ENCODE assay signal across 10 mouse cellular contexts in genomic region chr11:114791891-114792411, GRCm38 (mm10). TPM values are rescaled to one million over a fixed set of nuclear protein-coding genes. Genes with fewer than 3 reads are reported as not detected.
DNase-seq lines count a peak whose midpoint lies in the region; ATAC-seq and TF ChIP-seq lines count a peak whose summit lies in the region.
"Had no signal": no experiment of that assay in that cellular context is flagged by ENCODE, and none has a peak within 500 bp of the region (broad histone marks: within the 10 kb centered on the region; RNA-seq: fewer than 3 reads in every experiment).

No protein-coding gene starts in this region.

- DNase-seq in heart, postnatal 10 days: no peak
- no peak for DNase-seq in G1E (ENCODE audit: low spot score)
- peak; percentile 21 for DNase-seq in kidney, postnatal 14 days
- peak; percentile 80 for DNase-seq in midbrain, postnatal 0 days (ENCODE audit: low spot score)
- no peak for DNase-seq in MN1 (ENCODE audit: low spot score)
- DNase-seq in ovary, postnatal 36 days (ENCODE audit: low spot score): no peak

- no peak overlapping the region for H3K27ac ChIP-seq in heart, embryonic 11.5 days (ENCODE audit: low read depth, low read length)
- no peak overlapping the region for H3K27ac ChIP-seq in embryonic facial prominence, embryonic 15.5 days (replicated peaks)
- peak overlapping the region; percentile 81 for H3K27ac ChIP-seq in midbrain, postnatal 0 days (ENCODE audit: low read depth, low read length)

- TF ChIP-seq CTCF in G1E (IDR thresholded peaks at IDR 0.05; ENCODE audit: low read depth, low read length): no peak
- TF ChIP-seq CTCF in midbrain, postnatal 0 days (IDR thresholded peaks at IDR 0.05): peak; percentile 8; the same call in 1 of the 2 replicates

- H3K4me3 ChIP-seq in heart, embryonic 11.5 days (ENCODE audit: low read depth, low read length): peak overlapping the region; percentile 48
- H3K4me3 ChIP-seq in G1E (ENCODE audit: low read depth, low read length): peak overlapping the region; percentile 33; the same call in 1 of the 2 replicates
- H3K4me3 ChIP-seq in embryonic facial prominence, embryonic 15.5 days (replicated peaks): peak overlapping the region; percentile 44
- H3K4me3 ChIP-seq in midbrain, postnatal 0 days (ENCODE audit: low read depth, low read length): peak overlapping the region; percentile 42

- H3K9ac ChIP-seq in heart, embryonic 11.5 days (ENCODE audit: low read depth, low read length): peak overlapping the region; percentile 46; the same call in 1 of the 2 replicates
- no peak overlapping the region for H3K9ac ChIP-seq in embryonic facial prominence, embryonic 15.5 days
- peak overlapping the region; percentile 79 for H3K9ac ChIP-seq in midbrain, postnatal 0 days (replicated peaks; ENCODE audit: low read length, poor library complexity, severe bottlenecking)

- peaks cover 17% of the 10 kb centered on the region; the same call in 1 of the 2 replicates for H3K4me1 ChIP-seq in heart, embryonic 11.5 days (ENCODE audit: control insufficient read depth, insufficient read depth, low read length)
- no peaks in the 10 kb centered on the region for H3K4me1 ChIP-seq in G1E (ENCODE audit: insufficient read depth, low read depth, low read length)
- H3K4me1 ChIP-seq in embryonic facial prominence, embryonic 15.5 days: peaks cover 37% of the 10 kb centered on the region
- H3K4me1 ChIP-seq in midbrain, postnatal 0 days (ENCODE audit: insufficient read depth, low read length): peaks cover 33% of the 10 kb centered on the region

- H3K9me3 ChIP-seq in heart, embryonic 11.5 days (replicated peaks; ENCODE audit: control insufficient read depth, low read length): no peaks in the 10 kb centered on the region
- H3K9me3 ChIP-seq in G1E (replicated peaks): peaks cover 93% of the 10 kb centered on the region
- H3K9me3 ChIP-seq in embryonic facial prominence, embryonic 15.5 days (replicated peaks): no peaks in the 10 kb centered on the region
- H3K9me3 ChIP-seq in midbrain, postnatal 0 days (ENCODE audit: low read length): no peaks in the 10 kb centered on the region

- H3K4me2 ChIP-seq in heart, embryonic 11.5 days: peak overlapping the region; percentile 84
- H3K4me2 ChIP-seq in embryonic facial prominence, embryonic 15.5 days (replicated peaks): peak overlapping the region; percentile 79
- H3K4me2 ChIP-seq in midbrain, postnatal 0 days (ENCODE audit: low read depth, low read length, poor library complexity, severe bottlenecking): peak overlapping the region; percentile 76

- no peak for ATAC-seq in heart, embryonic 11.5 days (replicated peaks; ENCODE audit: insufficient number of reproducible peaks, low FRiP score, low TSS enrichment)
- ATAC-seq in G1E (ENCODE audit: extremely low read depth, insufficient number of reproducible peaks, low FRiP score, poor library complexity, severe bottlenecking): no peak
- no peak for ATAC-seq in embryonic facial prominence, embryonic 15.5 days (ENCODE audit: insufficient number of reproducible peaks, low FRiP score, low TSS enrichment, low read depth)
- ATAC-seq in midbrain, postnatal 0 days (ENCODE audit: low FRiP score): 0 out of 2 replicates have a peak, but pooled peaks have one; percentile 9

- peaks cover 79% of the 10 kb centered on the region for H3K27me3 ChIP-seq in heart, embryonic 11.5 days (ENCODE audit: control insufficient read depth, insufficient read depth, low read length)
- H3K27me3 ChIP-seq in G1E (ENCODE audit: insufficient read depth, low read length): no peaks in the 10 kb centered on the region; the same call in 1 of the 2 replicates
- H3K27me3 ChIP-seq in embryonic facial prominence, embryonic 15.5 days: peaks cover 74% of the 10 kb centered on the region
- H3K27me3 ChIP-seq in midbrain, postnatal 0 days (ENCODE audit: insufficient read depth, low read length): no peaks in the 10 kb centered on the region

- no peaks in the 10 kb centered on the region for H3K36me3 ChIP-seq in heart, embryonic 11.5 days (ENCODE audit: control insufficient read depth, insufficient read depth, low read length)
- H3K36me3 ChIP-seq in G1E (replicated peaks): no peaks in the 10 kb centered on the region
- no peaks in the 10 kb centered on the region for H3K36me3 ChIP-seq in embryonic facial prominence, embryonic 15.5 days
- no peaks in the 10 kb centered on the region for H3K36me3 ChIP-seq in midbrain, postnatal 0 days (ENCODE audit: insufficient read depth, low read length)

- intact Hi-C loops in heart, postnatal 10 days (cut with DNase I): no loop called here

- under 1% methylated on average over 58 of the region's 59 CpGs for WGBS in heart, embryonic 11.5 days (ENCODE audit: insufficient replicate concordance)
- under 1% methylated on average over 59 of the region's 59 CpGs for WGBS in embryonic facial prominence, embryonic 15.5 days
- WGBS in midbrain, postnatal 0 days: 1% methylated on average over 53 of the region's 59 CpGs

RNA-seq across cellular contexts. Expression of gene Btbd17, which starts 3.8 kb away (rescaled TPM):
- polyA plus RNA-seq in heart, embryonic 11.5 days (2014; fragmentation: Nextera tagmentation; extraction: Ambion mirVana): 0.09 TPM in 1 of 2 replicates, not detected in the other
- under 1 TPM in 1 of 2 experiments, not detected in 1; 0.32 TPM for total RNA-seq in heart, postnatal 10 days (2021)
- total RNA-seq in G1E (2014; fragmentation: Nextera tagmentation): not detected in 2 replicates
- total RNA-seq in G1E (2017): 0.06 and 0.11 TPM in 2 replicates
- not detected in 2 replicates for polyA plus RNA-seq in G1E (2012)
- polyA plus RNA-seq in embryonic facial prominence, embryonic 15.5 days (2015; fragmentation: Nextera tagmentation; extraction: Ambion mirVana): 3.6 and 4.2 TPM in 2 replicates
- total RNA-seq in midbrain, postnatal 0 days (2014; rRNA removed): 46.9 and 68.2 TPM in 2 replicates
- 27.1 and 28.0 TPM in 2 replicates for polyA plus RNA-seq in midbrain, postnatal 0 days (2015; fragmentation: Nextera tagmentation; extraction: Ambion mirVana)
- total RNA-seq: MEL had no signal

RNA-seq across cellular contexts. Expression of gene Gpr142, which starts 6.8 kb away (rescaled TPM):
- 0.27 TPM in 1 of 2 replicates, not detected in the other for polyA plus RNA-seq in heart, embryonic 11.5 days (2014; fragmentation: Nextera tagmentation; extraction: Ambion mirVana)
- total RNA-seq in heart, postnatal 10 days (2021): not detected
- total RNA-seq in G1E (2014; fragmentation: Nextera tagmentation) (not detected in 2 replicates), G1E (2017) (0.22 TPM in 1 of 2 replicates, not detected in the other)
- not detected in 2 replicates for polyA plus RNA-seq in G1E (2012)
- not detected in 2 replicates for polyA plus RNA-seq in embryonic facial prominence, embryonic 15.5 days (2015; fragmentation: Nextera tagmentation; extraction: Ambion mirVana)
- not detected in 2 replicates for total RNA-seq in midbrain, postnatal 0 days (2014; rRNA removed)
- polyA plus RNA-seq in midbrain, postnatal 0 days (2015; fragmentation: Nextera tagmentation; extraction: Ambion mirVana): not detected in 2 replicates
- total RNA-seq: heart, postnatal 14 days; MEL had no signal

RNA-seq across cellular contexts. Expression of gene Kif19a, which starts 26.8 kb away (rescaled TPM):
- 0.13 TPM in 1 of 2 replicates, not detected in the other for polyA plus RNA-seq in heart, embryonic 11.5 days (2014; fragmentation: Nextera tagmentation; extraction: Ambion mirVana)
- total RNA-seq in heart, postnatal 10 days (2021): under 1 TPM; 0.24 to 0.47 TPM
- total RNA-seq in G1E (2014; fragmentation: Nextera tagmentation): not detected in 2 replicates
- 0.12 TPM in 1 of 2 replicates, not detected in the other for total RNA-seq in G1E (2017)
- not detected in 2 replicates for polyA plus RNA-seq in G1E (2012)
- polyA plus RNA-seq in embryonic facial prominence, embryonic 15.5 days (2015; fragmentation: Nextera tagmentation; extraction: Ambion mirVana): 1.7 and 3.2 TPM in 2 replicates
- 5.3 and 7.2 TPM in 2 replicates for total RNA-seq in midbrain, postnatal 0 days (2014; rRNA removed)
- polyA plus RNA-seq in midbrain, postnatal 0 days (2015; fragmentation: Nextera tagmentation; extraction: Ambion mirVana): 0.85 and 1.3 TPM in 2 replicates
- total RNA-seq: MEL had no signal

RNA-seq across cellular contexts. Expression of gene Gprc5c, which starts 59.0 kb away (rescaled TPM):
- polyA plus RNA-seq in heart, embryonic 11.5 days (2014; fragmentation: Nextera tagmentation; extraction: Ambion mirVana): 21.8 and 23.0 TPM in 2 replicates
- total RNA-seq in heart, postnatal 10 days (2021): 10 to 100 TPM; 12.9 to 18.1 TPM
- not detected in 2 replicates for total RNA-seq in G1E (2014; fragmentation: Nextera tagmentation)
- total RNA-seq in G1E (2017): 0.22 and 0.23 TPM in 2 replicates
- polyA plus RNA-seq in G1E (2012): not detected in 2 replicates
- 40.4 and 45.4 TPM in 2 replicates for polyA plus RNA-seq in embryonic facial prominence, embryonic 15.5 days (2015; fragmentation: Nextera tagmentation; extraction: Ambion mirVana)
- 7.5 and 12.8 TPM in 2 replicates for total RNA-seq in midbrain, postnatal 0 days (2014; rRNA removed)
- 5.7 and 5.8 TPM in 2 replicates for polyA plus RNA-seq in midbrain, postnatal 0 days (2015; fragmentation: Nextera tagmentation; extraction: Ambion mirVana)
- total RNA-seq: MEL had no signal

Comparison
In these comparisons a context has a peak if more than half of its experiments do, and no peak if none do; other contexts are left out.
1. DNase-seq: peak in kidney, postnatal 14 days (single experiment) and midbrain, postnatal 0 days (single experiment); none in heart, postnatal 10 days (0 of 2), G1E (single experiment), MN1 (single experiment) and ovary, postnatal 36 days (single experiment).
2. Peak in every context shown above with its lines, with median percentiles within 50 percentile points of each other: H3K4me2 ChIP-seq and H3K4me3 ChIP-seq.